Mouse (Mus musculus) cerebellum, postnatal 14 days (tissue): ENCODE results near the gene Rhbdd2.
"Not testable (repeated sequence)": the region's sequence is repeated elsewhere in the genome, so short reads cannot be mapped to it uniquely, and the experiment has no call there.

Experiments used
- DNase-seq, 2 experiments: peaks; one replicate each; pipeline ENCODE4 v3.0.0; 2021; ENCODE audit warnings: mixed read lengths in 2 of 2

Gene Rhbdd2

GRCm38 (mm10) chr5:135632117-135632796, at the start of gene Rhbdd2:
Gene Rhbdd2 (plus strand): TSS chr5:135632618.
- DNase-seq: peak; percentile 99

GRCm38 (mm10) chr5:135585691-135586090, 46.7 kb upstream of the Rhbdd2 start:
- DNase-seq: no peak

- no peak for DNase-seq
Measured at GRCm38 (mm10) chr5:135587764-135588163, 44.7 kb upstream of the Rhbdd2 start.

DNA sequence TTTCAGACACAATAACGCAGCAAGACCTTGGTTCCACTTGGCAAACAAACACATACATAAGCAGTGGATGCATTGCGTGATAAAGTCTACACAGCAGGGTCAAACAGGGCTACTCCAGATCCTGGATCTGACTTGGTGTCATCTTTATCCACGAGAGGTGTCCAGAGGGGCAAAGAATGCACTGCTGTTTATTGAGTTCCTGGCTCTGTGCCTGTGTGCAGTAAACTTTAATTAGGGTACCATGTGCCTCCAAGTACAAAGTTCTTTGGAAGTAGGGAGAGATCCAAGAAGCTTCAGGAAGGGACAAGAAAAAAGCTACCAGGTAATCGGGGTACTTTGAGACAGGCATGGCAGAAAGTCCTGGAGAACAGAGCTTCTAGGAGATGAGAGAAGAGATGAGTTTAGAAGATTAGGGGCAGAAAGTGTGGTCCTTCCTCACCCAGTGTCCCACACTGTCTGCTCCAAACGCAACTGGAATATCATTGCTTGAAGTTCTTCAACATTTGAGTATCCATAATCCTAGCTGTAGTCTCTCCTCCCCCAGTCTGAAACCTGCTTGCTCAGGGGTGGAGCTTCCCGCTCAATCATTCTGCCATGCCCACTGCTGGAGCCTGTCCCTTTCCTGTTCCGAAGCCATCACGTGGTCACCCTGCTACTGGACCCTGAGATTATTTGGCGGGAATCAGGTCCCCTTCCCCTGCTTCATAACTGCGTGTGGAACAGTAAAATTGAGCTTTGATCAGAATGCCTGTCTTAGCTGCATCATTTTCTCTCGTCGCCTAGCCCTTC, 42.2 kb upstream of the Rhbdd2 start:
- DNase-seq: no peak

GRCm38 (mm10) chr5:135604643-135605042, 27.8 kb upstream of the Rhbdd2 start:
- DNase-seq: not testable (repeated sequence)

GRCm38 (mm10) chr5:135606717-135607116, 25.7 kb upstream of the Rhbdd2 start:
- DNase-seq: not testable (repeated sequence)

DNA sequence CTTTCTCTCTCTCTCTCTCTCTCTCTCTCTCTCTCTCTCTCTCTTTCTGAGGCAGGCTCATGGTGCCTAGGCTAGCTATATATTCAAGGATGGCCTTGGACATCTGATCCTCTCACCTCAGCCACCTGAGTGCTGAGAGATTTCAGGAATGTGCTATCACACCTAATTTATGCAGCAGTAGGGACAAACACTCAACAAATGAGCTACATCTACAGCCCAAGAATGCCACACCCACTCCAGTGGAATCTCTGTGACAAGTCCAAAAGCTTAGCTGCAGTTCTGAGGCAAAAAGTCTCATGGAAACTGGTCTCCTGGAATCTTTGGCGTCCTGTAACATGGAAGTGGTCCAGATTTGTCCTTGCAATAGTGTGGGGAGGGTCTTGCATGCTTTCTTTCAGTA, 24.8 kb upstream of the Rhbdd2 start:
- no peak for DNase-seq

GRCm38 (mm10) chr5:135609794-135610193, 22.6 kb upstream of the Rhbdd2 start:
- DNase-seq: no peak

DNA sequence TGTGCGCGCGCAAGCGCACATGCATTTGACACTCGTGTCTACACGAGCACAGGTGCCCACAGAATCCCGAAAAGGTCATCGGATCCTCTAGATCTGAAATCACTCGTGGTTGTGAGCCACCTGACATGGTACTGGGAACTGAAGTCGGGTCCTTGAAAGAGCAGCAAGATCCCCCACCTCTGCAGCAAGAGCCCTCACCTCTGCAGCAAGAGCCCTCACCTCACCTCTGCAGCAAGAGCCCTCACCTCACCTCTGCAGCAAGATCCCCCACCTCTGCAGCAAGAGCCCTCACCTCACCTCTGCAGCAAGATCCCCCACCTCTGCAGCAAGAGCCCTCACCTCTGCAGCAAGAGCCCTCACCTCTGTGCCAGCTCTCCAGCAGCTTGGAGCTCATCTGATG, 12.7 kb upstream of the Rhbdd2 start:
- not testable (repeated sequence) for DNase-seq

GRCm38 (mm10) chr5:135620526-135620925, 11.9 kb upstream of the Rhbdd2 start:
- no peak for DNase-seq

GRCm38 (mm10) chr5:135621725-135622124, 10.7 kb upstream of the Rhbdd2 start:
- DNase-seq: peak in 1 of 2 experiments; percentile 1

- DNase-seq: no peak
Measured at GRCm38 (mm10) chr5:135623006-135623563, 9.3 kb upstream of the Rhbdd2 start.

DNA sequence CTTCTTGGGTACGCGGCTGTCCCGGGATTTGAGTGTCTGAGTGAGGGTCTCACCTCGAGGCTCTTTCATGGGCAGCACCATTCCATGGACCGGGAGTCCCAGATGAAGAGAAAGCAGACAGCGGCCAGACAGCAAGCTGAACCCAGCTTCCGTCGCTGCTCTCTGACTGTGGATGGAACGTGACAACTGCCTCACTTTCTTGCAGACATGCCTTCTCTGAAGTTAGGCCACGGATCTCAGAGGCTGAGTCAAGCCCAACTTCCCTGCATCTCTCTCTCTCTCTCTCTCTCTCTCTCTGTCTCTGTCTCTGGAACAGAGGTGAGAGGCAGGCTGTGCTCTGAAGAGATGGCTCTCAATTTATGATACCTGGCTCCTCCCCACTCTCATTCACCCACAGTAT, 3.5 kb upstream of the Rhbdd2 start:
- no peak for DNase-seq

DNA sequence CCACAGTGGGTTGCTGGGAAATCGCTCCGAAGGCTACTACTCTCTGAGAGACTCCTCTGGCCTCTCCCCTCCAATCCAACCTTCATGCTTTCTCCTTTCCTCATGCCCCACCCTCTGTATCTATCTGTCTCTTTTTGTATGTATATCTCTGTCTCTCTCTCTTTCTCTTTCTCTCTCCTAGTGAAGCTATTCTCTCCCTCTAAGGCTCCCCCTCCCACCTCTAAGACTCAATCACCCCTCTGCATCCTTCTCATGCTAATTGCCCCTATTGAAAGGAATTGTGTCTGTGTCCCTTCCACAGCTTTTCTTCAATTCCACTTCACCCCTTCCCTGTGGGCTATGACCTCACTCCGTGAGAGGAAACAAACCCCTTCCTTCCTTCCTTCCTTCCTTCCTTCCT, 3.0 kb upstream of the Rhbdd2 start:
- DNase-seq: no peak

DNA sequence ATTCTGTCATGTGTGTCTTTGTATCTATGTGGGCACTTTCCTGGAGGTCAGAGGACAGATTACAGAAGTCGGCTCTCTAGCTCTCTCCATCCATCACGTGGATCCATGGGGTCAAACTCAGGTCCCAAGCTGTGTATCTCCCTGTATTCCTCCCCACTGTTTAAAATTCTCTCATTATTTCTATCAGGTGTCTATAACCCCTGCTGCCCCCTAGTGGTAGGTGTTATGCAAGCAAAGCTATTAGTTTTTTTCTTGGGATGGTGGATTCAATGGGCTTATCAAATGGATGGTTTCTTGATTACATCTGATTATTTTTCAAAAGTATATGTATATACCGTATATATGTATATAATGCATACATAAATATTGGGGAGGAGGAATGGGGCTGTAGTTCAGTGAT, 1.8 kb upstream of the Rhbdd2 start:
- peak; percentile 84 to 90 for DNase-seq

- no peak for DNase-seq
Measured at GRCm38 (mm10) chr5:135632797-135633144, 353 bp downstream of the Rhbdd2 start.

DNA sequence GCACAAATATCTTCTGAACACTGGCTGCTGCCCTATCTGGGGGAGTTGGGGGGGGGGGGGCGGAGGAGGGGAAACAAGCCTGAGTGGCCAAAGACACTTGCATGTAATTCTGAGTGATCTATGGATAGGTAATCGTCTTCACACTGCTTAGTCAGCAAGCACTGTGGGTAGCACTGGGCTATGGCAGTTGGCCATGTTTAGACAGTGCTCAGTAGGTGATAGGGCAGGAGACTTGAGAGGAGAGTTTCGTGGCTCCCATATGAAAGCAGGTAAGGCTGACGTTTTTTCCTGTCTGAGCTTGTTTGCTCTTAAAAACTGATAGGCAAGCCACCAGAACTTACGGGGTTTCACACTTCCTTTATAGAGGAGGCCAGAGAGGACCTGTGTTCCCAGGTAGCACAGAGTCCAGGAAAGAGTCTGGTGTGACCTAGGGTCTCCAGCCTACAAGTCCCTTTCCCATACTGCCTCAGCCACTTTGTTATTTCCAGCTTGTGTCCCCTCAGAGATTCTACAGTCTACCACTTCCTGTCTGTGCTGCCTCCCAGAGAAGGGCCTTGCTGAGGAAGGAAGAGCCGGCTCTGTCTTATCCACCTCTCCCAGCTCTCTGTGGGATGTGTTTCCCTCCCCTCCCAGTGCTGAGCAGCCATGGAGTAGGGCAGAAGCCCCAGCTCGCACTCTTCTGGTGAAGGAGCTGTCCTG, 7.5 kb downstream of the Rhbdd2 start:
- no peak for DNase-seq

DNA sequence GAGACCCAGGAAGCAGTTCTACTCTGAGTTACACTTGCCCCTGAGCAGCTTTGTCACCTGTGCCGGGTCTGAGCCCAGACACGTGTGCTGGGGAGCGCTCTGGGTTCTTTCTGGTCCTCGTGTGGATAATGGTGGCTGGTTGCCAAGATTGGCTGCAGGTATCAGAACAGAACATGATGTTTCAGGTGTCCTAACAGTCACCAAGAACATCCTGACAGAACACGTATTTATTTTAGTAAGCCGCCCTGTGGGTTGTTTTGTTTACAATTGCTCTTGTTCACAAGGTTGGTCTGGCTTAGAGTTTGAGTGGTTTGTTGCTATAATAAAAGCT, 8.0 kb downstream of the Rhbdd2 start:
- no peak for DNase-seq

DNA sequence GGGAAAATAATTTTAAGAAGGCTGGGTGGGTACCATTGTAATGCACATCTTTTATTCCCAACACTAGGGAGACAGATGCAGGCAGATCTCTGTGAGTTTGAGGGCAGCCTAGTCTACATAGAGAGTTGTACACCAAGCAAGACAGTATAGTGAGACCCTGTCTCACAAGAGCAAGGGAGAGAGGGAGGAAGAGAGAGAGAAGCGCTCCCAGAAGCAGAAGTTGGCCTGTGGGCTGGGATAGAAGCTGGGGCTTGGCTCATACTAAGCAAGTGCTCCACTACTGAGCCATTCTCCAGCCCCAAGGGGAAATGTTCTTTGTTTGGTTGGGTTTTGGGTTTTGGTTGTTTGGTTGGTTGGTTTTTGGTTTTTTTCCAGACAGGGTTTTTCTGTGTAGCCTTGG, 8.6 kb downstream of the Rhbdd2 start:
- no peak for DNase-seq

DNA sequence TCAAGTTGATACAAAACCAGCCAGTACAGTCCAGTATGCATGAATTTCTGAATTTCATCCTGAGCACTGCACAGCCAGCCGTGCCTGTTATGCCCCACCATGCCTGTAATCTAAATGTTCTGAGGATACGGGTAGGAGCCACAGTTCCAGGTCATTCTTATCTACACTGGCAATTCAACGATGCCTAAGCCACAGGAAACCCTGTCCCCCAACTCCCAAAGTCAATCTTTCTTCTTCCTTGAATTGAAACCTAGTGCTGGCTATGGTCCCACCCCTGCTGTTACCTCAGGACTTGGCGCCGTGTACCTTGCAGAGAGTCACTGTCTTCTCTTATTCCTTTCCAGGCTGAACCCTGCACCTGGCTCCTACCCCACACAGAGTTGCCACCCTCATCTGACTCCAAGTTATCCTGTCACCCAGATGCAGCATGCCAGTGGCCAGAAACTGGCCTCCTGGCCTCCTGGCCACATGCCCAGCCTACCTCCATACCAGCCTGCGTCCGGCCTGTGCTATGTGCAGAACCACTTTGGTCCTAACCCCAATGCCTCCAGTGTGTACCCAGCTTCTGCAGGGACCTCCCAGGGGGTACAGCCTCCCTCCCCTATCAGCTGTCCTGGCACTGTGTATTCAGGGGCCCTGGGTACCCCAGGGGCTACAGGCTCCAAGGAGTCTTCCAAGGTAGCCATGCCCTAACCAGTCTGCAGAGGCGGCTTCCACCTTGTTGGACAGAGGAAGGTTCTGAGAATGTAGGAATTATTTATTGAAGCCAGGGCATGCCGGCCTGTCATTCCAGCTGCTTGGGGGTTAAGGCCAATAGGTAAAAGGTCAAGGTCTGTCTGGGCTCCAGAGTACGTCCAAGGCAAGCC, 10.5 kb downstream of the Rhbdd2 start:
- DNase-seq: peak; percentile 57 to 73

DNA sequence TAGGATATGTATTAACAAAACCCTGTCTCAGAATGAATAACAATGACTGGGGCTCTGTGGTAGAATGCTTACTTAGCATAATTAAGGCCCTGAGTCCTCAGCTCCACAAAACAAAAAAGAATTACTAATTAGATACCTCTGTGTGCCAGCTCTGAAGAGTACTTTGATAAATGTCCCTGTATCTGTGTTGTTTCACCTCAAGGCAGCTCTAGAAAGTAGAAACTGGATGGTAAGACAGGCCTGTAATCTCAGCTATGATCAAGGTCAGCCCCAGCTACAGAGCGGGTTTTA, 11.1 kb downstream of the Rhbdd2 start:
- no peak for DNase-seq

DNA sequence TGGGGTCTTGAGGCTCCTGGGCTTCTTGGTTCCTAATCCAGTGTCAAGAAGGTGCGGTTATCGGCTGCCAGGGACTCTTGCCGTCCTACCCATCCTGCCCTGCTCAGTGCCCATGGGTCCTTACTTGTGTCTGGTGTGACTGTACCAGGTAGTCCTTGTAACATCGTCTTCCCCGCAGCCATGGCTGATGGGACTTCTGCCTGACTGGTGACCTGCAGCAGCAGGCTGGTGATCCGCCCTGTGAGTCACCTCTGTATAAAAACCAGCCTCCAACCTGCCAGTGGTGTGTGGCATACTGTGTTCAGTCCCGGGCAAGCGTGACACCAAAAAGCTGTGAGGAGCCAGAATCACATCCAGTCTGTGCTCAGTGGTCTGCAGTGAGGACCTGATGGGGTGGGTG, 11.5 kb downstream of the Rhbdd2 start:
- DNase-seq: no peak

DNA sequence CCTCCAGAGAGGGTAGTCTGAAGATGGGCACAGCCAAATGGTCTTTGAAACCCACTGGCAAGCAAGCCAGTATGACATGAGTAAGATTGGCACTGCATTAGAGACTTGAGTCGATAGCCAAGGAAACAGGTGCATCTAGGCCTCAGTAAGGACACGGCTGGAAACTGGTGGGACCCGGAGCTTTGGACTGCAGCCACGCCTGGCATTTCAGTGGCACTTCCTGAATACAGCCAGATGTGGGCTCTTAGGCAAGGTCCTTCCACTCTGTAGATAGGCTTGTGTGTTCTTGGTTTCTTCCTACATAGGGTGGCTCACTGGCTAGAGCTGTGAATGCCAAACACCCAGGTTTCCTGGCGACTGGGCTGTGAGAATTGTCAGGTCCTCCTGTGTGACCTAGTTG, 12.9 kb downstream of the Rhbdd2 start:
- peak in 1 of 2 experiments; percentile 17 for DNase-seq
